Mouse (Mus musculus) layer of hippocampus, postnatal 10 days (tissue): Measurements from ENCODE around the gene Gm45233. TPM values are rescaled to one million over a fixed set of nuclear protein-coding genes. Genes with fewer than 3 reads are reported as not detected.
"Not testable (repeated sequence)": the region's sequence is repeated elsewhere in the genome, so short reads cannot be mapped to it uniquely, and the experiment has no call there.

Experiments used
- DNase-seq, 2 experiments: peaks; one replicate each; pipeline ENCODE4 v3.0.0; 2021; ENCODE audit warnings: low spot score in 2 of 2
- long read RNA-seq: library from polyadenylated mRNA; stranded (forward); transcript quantifications from one replicate; pipeline ENCODE4 v2.0.0, GENCODE M21; 2023
- total RNA-seq, 2 experiments: library from RNA; stranded (reverse); gene quantifications; 2 replicates each; pipeline ENCODE4 v1.2.3; 2021

Gene Gm45233
- total RNA-seq: 1 to 10 TPM; 2.0 to 2.1 TPM
- long read RNA-seq: 0 reads

GRCm38 (mm10) chr7:43443917-43444293, at the start of gene Gm45233, which contains the start of gene Etfb:
TSS of gene Gm45233 (plus strand) at chr7:43444128.
TSS of gene Etfb (plus strand) at chr7:43444083.
- peak; percentile 89 to 92 for DNase-seq

DNA sequence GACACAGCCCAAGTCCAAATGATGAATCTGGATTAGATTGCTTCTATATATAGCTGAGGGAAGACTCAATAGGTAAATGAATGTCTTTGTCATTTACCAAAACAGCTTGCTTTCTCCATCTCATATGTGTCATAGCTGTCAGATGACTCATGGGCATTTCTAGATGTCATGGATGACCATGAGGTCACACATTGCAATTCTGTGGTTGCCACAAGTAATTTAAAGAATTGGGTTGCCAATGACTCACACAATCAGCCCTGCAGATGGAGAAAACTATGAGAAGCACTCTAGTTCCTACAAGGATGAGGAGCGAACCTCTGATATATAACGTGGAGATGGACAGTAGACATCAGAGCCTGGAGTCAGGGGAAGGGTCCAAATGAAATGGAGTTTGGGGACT, 44.4 kb upstream of the Gm45233 start:
- no peak for DNase-seq

GRCm38 (mm10) chr7:43402718-43403117, 41.2 kb upstream of the Gm45233 start:
- no peak for DNase-seq

- no peak for DNase-seq
Observed at GRCm38 (mm10) chr7:43407573-43407972, 36.4 kb upstream of the Gm45233 start.

- DNase-seq: no peak
Observed at GRCm38 (mm10) chr7:43408131-43408553, 35.8 kb upstream of the Gm45233 start, which contains the start of gene Siglecg. TSS of gene Siglecg (plus strand) at chr7:43408204.

- DNase-seq: no peak
Observed at GRCm38 (mm10) chr7:43409084-43409483, 34.8 kb upstream of the Gm45233 start.

GRCm38 (mm10) chr7:43411724-43412123, 32.2 kb upstream of the Gm45233 start:
- not testable (repeated sequence) for DNase-seq

DNA sequence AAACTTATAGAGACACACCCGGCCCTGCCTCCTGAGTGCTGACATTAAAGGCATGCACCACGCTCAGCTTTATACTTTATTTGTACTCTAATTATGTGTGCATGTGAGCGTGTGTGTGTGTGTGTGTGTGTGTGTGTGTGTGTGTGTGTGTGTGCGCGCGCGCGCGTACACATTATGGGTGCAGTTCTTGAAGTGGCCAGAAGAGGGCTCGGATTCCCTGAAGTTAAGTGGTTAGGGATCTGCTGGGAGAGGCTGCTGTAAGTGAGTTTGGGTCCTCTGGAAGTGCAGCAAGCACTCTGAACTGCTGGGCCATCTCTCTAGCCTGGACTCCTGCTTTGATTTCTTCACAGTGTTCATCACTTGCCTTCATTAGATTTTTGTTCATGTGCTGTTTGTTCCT, 26.6 kb upstream of the Gm45233 start:
- DNase-seq: no peak

DNA sequence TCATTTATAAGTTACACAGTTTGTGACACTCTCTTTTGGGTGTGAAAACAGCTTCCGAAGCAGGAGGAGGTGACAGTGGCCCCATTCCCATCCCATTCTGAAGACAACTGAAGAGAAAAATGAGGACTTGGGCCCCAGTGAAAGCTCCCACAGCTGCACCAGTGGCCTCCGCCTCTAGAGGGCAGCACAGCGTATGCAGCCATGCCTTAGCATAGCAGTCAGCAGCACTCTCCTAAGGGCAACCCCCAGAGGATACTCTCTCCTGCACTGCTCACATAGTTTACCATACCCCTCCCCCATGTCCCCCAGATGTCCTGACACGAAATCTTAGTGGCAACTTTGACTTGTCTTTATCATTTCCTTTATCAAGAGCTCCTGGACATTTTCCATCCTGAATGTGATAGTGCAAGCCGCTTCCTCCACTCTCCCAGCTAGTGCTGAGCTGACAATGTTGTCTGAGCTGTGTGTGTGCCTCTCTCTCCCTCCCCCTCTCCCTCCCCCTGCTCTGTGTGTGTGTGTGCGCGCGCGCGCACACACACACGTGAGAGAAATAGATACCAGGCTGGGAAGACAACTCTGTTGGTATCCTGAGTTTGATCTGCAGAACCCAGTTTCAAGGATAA, 20.8 kb upstream of the Gm45233 start:
- DNase-seq: peak; percentile 86 to 88

DNA sequence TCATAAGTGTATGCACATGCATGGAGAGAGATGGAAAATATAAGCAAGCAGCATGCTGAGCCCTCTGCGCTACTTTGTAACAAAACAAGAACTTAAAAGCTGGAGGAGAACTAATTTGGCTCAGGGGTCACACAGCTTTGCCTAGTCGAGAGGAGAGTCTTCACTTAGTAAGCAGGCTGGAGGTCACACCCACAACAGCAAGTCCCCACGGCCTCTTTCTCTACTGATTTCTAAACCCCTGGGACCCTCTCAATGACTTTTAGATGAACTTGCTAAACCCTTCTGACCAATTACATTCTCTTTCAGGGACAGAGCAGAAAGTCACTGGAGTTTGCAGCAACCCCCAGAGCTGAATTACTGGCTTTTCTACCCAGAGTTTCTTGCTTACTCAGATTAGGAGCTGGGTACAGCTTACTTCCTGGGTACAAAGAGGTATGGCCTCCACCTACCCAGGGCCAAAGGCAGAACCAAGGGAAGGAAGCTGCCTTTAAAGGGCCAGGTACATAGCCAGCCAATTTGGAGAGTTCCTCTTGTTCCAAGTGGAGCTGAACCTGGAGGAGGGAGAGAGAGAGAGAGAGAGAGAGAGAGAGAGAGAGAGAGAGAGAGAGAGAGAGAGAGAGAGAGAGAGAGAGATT, 19.8 kb upstream of the Gm45233 start:
- no peak for DNase-seq

GRCm38 (mm10) chr7:43427406-43427805, 16.5 kb upstream of the Gm45233 start, which contains the start of gene Lim2:
TSS of gene Lim2 (plus strand) at chr7:43427670.
- DNase-seq: no peak

DNA sequence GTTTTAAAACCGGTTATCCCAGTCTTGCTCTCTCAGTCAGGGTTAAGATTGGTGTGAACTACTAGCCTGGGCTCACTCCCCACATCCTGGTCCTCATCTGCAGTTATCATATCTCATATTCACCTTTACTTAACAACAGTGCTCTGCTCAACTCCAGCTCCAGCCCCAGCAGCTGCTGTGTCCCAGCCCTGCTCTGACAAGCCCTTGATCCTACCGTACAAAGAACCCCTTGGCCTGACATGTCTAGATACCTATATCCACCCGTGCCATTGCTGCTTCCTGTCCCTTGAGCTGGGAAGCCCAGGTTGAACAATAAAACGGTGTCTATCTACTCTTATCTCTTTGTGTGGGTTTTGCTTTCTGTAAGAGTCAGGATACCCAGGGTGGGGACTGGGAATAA, 14.4 kb upstream of the Gm45233 start:
- no peak for DNase-seq

GRCm38 (mm10) chr7:43432891-43433290, 11.0 kb upstream of the Gm45233 start:
- DNase-seq: no peak

DNA sequence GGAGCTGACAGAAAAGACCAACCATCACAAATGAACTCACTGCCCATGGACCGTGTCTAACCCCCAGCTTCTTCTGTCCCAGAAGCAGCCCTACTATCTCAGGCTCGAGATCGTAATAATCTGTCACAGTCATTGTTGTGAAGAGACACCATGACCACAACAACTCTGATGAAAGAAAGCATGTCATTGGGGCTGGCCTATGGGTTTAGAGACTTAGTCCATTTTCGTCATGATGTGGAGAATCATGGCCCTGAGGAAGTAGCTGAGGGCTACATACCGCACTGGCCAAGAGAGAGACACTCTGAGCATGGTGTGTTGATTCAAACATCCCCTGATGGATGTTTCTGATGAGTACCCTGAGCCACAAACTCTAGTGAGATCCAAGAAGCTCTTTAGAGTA, 9.3 kb upstream of the Gm45233 start:
- no peak for DNase-seq

DNA sequence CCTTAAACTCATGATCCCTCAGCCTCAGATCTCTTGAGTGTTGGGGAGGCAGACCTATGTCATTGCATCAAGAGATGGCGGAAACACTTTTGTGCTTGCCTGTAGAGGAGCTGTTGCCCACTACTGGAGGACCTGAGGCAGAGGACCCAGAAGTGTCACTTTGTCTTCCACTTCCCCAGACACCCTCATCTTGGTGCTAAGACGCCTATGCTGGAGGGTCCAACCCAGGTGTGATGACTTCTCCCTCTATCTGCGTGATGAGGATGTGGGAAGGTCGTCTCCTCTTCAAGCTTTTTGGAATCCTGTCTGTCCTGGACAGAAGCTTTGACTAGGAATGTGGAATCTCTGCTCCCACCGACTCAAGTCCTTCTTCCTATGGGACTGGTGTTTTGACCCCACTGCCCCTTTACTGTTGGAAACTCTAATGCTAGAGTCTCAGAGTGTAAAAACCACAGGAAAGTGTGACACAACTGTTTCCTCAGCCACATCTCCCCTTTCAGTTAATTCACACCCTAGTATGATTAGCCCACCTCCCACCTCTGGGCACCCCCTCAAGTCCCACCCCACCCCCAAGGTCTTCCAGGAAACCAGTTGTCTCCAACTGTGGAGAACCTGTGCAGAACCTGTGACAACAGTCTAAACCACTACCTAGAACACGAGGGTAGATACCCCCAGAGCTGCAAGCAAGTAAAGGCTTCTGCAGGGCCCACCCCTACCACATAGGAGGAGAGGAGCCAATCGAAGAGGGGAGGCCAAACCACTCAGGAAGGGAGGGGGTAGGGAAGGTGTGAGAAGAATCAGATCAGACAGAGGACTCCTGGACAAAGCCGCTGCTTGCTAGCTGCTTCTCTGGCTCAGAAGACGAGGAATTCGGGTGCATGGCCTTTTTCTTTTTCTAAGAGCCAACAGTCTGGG, 7.3 kb upstream of the Gm45233 start, which contains the start of gene Nkg7:
Gene Nkg7 (plus strand): TSS at position 733 of the 915 bp plus-strand sequence.
- no peak for DNase-seq

GRCm38 (mm10) chr7:43438611-43439010, 5.3 kb upstream of the Gm45233 start:
- no peak for DNase-seq

- DNase-seq: no peak
Observed at GRCm38 (mm10) chr7:43440482-43440881, 3.4 kb upstream of the Gm45233 start, which contains the start of gene Cldnd2. TSS of gene Cldnd2 (plus strand) at chr7:43440782.

GRCm38 (mm10) chr7:43441071-43441470, 2.9 kb upstream of the Gm45233 start:
- no peak for DNase-seq

DNA sequence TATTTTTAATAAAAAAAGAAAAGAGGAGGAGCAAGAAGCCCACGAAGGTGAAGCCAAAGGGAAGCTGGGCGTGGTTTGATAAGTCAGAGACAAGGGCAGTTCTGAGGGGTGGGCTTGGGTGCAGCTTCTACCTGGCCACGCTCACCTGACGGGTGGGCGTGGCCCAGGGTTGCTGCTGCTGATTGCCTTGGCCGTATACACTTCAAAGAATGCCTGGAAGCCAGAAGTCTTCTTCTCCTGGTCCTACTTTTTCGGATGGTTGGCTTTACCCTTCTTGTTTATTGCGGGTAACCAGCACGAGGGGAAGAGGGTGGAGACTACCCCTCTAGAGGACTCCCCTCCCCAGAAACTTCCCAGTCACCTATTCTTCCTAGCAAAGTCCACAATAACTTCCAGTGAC, 1.2 kb upstream of the Gm45233 start:
- no peak for DNase-seq

DNA sequence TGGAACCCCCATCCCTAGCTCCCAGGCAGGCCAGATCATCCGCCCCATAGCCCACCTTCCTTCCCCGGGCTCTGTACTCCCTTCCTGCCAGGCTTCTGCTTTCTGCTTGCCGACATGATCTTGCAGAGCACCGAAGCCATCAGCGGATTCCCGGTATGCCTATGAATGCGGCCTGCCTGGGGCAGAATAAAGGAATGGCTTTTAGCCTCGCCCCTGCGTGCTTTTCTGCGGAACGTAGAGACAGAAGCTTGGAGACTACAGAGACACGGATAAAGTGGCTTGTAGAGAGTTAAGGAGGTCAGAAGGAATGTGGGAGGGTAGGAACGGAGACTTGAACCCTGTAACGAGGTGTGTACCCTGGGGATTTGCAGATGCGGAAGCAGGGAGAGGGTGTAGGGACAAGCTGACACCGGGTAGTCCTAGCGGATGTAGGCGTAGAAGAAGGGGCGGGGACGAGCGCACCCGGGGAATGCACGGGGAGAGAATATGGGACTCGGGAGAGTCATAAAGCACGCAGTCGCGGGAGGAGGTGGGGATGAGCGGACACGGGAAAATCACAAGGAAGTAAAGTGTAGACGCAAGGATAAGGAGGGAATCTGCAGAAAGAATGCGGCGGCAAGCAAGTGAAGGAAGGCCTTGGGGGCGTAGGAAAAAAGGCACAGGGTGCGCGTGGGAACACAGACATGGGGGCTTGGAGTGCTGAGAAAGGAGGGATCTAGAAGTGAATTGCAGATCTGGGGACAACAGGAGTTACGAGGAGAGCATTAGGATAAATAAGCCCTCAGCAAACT, 607 bp upstream of the Gm45233 start:
- DNase-seq: peak; percentile 55 to 67

DNA sequence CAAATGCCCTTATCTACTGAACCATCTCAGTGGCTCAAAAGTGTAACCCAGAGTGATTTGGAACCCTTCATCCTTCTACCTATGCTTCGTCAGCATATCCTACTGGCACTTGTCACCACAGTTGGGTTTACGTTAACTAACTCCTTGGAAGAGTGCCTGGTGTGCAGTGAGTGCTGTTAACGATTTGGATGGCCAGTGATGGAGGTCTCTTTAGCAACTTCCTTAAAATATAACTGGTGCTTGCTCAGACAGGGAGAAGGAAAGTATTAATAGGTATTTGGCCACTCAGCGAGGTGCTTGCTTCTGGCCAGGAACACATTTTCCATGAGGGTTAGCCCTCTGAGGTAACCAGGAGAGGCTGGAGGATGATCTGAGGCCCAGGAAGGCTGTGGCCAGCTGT, 3.9 kb downstream of the Gm45233 start:
- DNase-seq: no peak
